Mouse (Mus musculus): Measurements from ENCODE around the gene Syt13.

DNA sequence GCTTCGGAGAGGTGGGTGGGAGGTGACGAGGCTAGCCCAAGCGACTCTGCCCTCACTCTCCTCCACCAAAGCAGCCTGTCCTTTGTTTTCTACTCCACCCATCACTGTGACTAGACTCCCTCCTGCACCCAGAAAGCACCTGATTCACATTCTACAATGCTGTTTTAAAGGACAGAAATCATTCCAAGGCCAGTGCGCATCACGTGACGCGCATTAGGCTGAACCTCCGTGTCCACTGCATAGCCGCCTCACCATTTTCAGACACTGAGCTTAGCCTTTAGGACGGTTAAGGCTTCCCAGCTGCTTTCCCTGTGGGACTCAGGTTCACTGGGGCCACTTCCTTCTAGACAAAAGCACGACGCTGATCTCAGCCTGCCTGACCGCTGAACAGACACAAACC lies 11.2 kb upstream of the Syt13 start:
- TF ChIP-seq CTCF (IDR thresholded peaks at IDR 0.05; ENCODE audit: low read depth) (no peak), EP300 (IDR thresholded peaks at IDR 0.05; ENCODE audit: low read depth) (no peak)
